Mouse (Mus musculus): ENCODE results near the gene Mpped2.

Mpped2 gene

DNA sequence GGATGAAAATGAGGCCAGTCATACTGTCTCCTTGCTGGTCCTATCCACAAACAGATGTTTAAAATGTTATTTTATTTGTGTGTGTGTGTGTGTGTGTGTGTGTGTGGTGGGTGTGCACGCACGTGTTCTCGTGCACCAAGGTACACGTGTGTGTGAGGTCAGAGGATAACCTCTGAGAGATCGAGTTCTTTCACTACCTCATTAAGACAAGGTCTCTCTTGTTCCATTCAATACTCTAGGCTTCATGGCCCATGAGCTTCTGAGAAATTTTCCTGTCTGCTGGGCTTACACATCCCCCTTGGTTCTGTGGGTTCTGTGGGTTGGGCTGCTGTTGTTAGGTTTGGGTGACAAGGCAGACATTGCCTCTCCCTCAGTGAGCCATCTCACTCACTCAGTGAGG lies 12.6 kb downstream of the Mpped2 start:
- CTCF ChIA-PET: no interaction called here

DNA sequence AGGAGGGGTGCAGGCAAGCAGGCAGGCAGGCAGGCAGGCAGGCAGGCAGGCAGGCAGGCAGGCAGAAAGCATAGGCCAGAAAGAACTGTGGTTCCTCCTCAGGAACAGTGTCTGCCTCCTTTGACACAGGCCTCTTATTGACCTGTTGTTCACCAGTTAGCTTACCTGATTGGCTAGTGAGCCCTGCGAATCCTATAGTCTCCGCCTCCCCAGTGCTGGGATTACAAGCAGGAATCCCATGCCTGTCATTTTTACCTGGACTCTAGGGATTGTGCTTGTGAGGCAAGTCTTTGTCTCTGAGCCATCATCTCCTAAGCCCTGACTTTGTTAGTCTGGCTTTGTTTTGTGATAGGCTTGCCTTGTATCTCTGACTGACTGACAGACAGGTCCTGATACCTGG lies 14.1 kb downstream of the Mpped2 start:
- CTCF ChIA-PET: no interaction called here

DNA sequence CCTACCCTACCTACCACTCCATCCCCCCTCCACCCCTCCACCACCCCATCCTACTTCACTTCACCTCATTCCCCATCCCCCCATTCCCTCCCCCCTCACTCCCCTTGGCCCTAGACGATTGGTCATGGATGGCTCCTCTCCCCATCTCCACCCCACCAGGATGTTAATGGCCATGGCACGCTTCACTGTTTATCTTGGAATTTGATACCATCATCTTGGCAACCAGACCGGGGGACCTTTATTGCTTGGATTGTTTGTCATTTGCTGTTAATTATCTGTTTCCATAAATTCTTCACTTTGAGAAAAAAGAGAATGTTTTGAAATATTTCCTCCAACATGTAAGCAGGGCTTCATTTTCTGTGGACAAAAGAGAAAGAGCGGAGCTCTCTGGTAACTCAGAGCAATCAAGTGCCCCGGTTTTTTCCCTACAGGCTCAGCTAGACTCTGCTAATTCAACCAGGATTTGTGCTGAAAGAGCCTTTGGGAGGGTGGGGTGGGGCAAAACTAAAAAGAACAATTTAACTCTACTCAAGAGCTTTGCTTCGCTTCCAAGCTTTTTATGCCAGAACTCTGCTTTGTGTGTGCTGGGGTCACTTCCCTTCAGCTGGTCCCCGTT lies 17.9 kb downstream of the Mpped2 start:
- CTCF ChIA-PET: no interaction called here

DNA sequence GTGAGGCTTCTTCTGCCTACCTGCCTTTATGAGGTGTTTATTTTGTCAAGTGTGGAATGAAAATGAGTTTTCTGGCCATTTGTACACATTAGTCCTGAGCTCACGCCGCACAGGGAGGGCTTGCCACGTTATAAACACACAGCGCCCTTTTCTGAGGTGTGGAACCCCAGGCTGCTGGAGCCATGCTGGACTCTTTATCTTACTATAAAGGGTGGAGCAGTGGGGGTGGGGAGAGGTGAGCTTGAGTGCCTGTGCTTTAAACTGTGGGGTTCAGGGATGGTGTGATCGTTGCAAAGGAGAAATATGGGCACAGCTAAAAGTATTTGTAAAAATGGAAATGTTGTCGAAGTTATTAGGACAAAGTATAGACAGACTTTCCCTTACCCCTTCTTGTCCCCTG lies 18.4 kb downstream of the Mpped2 start:
- CTCF ChIA-PET: no interaction called here

DNA sequence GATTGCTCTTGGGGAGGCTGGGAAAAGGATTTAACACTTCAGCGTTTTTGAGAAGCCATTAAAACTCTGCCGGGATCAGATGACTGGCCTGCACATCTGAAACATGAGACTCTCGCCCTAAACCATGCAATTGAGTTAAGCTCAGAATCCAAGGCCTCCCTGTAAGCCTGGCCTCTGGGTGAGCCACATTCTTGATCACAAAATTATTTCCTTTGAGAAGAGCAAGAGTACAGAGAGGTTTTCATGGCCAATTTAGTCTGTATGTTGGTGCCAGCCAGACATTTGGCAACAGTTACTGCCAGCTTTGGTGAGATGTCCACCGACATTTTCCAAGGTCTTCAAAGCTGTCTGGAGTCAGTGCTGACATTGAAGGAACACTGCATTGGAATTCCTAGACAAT lies 20.1 kb downstream of the Mpped2 start:
- CTCF ChIA-PET: no interaction called here

DNA sequence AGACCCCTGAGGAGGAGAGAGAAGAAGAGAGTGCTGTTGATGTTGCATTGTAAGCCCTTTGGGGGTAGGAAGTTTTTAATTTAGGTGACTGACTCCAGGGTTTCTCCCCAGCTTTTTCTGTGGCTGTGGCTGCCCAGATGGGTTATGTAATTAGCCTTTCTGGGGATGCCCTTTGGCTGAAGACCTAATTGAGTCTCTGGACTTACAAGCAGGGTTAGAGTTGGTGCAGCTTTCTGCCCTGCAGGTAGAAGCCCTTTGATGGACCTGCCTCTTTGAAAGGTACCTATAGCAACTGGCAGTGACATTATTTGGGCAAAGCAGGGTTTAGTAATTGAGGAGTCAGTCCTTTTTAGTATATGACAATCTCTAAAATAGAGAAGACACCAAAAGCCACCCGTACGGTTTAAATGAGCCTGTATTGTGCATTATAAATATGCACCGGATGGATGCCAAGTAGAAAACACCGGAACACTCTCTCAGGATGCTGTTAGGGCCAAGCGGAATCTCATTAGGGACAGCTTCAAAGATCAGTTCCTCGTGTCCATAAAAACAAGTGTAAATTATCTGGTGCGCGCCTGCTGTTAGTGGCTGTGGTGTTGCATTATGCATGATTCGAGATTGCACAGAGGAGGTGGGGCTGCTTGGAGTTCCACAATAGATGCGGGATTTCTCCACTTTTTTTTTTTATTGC lies 22.8 kb downstream of the Mpped2 start:
- CTCF ChIA-PET: no interaction called here

DNA sequence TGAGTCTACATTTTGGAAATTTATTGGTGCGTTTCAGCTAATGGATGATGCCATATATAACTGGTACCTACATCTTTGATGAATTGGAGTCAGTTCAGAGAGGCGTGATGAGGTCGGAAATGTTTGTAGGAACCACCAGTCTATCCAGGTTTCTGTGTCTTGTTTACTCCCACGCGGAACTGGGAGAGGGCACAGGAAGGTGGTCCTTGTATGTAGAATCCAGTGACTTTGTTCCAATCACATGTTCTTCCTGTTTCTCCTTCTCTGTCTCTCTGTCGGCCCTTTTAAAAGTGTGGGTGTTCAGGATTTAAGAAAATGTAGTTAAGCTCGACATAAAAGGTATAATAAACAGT lies 23.3 kb downstream of the Mpped2 start:
- CTCF ChIA-PET: no interaction called here

DNA sequence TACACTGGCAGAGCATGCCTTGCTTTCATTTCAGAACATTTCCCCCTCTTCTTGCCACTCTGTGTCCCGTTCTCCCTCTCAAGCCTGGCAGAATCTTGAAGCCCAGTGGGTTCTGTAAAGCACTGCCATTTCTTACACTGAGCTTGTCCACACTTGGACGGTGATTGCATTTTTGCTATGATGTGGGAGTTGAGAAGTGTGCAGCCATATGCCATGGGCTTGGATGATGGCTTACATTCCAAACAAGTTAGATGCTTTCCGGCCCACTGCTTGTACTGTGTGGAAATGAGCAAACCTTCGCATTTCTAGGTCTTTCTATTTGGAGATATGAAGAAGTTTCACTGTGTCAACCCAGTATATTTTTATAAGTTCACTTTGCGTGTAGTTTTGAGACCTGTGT lies 25.8 kb downstream of the Mpped2 start:
- CTCF ChIA-PET: no interaction called here

DNA sequence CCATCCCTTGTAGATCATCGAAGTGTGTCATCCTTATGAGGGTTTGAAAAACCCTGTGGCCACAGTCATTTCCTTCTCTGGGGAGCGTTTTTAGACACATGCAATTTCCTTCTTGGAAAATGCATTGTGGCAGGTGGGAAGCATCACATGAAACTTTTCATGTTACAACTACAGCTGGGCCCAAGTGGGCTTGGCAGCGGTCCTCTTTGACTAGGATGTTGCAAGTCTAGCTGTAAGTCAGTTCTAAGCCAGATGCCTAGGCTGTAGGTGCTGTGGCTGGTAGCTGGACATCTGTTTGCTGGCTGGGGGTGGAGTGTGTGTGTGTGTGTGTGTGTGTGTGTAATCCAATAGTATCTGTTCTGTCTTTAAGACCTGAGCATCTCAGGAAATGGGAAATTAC lies 26.4 kb downstream of the Mpped2 start:
- CTCF ChIA-PET: no interaction called here

DNA sequence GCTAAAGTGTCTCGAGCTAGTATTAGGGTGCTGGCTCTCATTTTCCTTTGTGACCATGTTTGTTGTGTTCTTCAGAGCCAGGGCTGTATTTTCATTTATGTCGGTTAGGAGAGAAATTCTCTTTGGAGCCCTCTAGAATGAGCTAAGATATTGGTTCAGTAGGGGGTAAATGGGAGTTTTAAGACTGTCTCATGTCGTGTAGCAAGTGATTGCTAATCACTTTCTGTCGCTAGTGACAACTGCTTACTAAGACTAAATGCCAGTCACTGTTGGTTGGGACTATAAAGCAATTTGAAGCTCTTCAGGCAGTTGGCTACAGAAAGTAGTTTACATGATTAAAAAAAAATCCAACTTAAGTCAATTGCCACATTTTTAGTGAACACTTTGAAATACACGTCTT lies 27.6 kb downstream of the Mpped2 start:
- CTCF ChIA-PET: no interaction called here

DNA sequence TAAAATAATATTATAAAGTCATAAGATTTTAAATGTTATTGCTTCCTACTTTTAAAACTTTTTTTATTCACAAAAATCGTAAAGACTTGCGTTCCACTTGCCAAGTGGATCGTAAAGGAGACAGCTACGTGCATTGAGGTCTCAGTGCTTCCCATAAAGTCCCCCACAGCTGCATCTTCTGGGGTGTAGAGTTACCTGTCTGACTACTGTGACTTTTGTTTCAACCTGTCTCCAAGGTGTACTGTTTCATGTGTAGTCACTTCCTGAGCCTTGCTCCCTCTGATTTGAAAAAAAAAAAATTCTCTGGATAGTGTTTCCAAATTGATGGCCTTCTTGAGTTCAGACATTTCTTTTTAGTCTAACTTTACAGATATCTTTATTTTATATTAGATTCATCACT lies 29.0 kb downstream of the Mpped2 start:
- CTCF ChIA-PET: no interaction called here

DNA sequence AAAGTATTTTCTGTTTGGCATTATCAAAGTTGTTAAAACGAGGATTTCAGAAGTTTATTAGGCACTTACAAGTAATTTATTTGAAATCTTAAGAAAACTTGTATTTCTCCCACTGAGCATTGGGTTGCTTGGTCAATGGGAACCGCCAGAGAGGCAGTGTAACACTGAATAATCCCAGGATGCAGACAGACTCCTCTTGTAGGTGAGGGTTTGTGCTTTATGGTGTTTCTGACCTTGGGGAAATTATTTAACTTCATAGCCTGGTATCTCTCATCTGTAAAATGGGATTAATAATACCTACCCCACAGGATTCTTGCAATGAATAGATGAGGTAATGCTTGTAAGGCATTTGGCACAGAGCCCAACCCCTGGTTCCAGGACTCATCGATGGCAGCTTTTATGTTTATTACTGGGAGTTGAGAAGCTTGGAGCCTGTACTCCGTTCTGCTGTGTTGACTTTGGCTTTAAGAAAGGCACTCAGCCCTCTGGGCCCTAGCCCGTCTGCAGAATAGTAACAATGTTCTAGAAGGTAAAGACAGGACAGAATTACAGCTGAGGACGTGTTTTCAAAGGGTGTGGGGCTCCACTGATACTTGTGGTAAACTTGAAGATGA lies 37.0 kb downstream of the Mpped2 start:
- CTCF ChIA-PET: no interaction called here

DNA sequence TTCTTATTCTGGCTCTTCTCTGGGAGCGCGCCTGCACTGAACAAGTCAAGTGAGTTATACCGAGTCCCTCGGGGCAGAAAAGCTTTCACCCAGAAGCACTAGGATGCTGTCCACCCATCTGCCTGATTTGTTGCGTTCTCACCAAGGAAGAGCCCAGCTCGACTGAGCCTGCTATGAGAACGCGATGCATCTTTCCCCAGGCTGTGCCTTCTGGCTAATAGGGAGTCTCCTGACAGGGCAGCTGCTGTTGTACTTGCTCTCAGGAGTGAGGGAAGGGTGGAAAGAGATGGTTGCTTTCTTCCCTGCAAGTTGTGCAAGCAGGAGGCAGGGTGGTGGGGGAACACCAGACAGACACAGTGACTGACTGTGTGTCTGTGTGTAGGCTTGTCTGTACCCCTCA lies 37.5 kb downstream of the Mpped2 start:
- CTCF ChIA-PET: no interaction called here

DNA sequence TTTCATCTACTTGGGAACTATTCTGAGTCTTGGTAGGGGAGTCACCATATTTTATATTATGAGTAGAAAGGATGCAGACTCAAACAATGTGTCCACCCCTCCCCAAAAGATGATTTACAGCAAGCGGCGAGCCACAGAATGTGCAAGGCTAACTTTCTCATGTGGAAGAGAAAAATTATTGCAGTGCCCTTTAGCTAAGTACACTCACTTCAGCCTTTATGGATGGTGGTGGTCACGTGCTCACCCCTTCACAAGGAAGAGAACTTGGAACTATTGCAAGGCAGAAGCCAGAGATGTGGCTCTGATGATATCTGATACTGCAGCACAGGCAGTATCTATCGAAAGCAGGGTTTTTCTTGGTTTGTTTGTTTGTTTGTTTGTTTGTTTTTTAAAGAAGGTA lies 38.4 kb downstream of the Mpped2 start:
- CTCF ChIA-PET: no interaction called here

DNA sequence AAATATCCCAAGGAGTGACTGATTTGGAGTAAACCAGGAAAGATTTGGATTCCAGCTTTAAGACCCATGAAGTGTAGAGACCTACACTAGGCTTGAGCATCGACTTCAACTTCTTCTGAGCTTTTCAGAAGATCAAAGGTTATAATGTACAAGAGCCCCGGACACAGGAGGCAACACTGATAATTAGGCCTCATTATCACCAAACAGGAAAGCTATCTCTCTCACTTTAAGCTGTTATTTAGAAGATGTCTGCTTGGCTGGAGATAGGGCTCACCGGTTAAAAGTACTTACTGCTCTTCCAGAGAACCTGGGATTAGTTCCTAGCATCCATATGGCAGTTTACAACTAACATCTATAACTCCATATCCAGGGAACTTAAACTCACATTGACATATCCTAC lies 39.1 kb downstream of the Mpped2 start:
- CTCF ChIA-PET: no interaction called here

DNA sequence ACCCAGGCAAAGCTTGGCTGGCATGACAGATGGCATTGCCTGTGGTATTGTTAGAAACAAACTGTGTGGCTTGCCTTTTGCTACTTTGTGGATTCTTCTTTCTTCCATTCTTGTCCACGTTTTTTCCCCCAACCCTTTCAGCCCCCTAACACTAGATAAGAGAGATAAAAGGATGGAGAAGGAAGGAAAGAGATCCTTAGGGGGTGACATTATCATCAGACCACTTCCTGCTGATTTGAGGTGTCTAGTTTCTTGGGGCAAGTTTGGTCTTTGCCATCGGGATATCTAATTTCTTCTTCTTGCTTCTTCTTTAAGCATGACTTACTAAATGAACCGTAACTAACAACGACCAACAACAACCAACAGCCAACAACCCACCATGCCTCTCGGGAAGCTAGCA lies 40.3 kb downstream of the Mpped2 start:
- CTCF ChIA-PET: no interaction called here

DNA sequence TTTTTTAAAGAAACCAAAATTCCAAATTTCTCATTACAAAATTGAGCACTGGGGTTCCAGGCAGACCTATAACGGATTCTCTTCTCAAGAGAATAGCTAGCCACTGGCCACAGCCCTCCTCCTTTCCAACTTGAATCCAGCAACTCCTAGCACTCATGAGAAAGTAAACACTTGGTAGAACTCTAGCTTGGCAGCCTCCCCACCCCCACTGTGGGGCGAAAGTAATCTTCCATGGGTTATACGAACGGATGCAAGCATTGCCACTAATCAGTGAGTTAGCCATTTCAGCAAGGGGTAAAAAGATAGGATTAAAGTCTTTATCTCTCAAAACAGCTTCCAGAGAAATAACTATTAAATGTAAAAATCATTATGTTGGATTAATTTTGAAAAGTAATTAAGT lies 40.9 kb downstream of the Mpped2 start:
- CTCF ChIA-PET: no interaction called here

DNA sequence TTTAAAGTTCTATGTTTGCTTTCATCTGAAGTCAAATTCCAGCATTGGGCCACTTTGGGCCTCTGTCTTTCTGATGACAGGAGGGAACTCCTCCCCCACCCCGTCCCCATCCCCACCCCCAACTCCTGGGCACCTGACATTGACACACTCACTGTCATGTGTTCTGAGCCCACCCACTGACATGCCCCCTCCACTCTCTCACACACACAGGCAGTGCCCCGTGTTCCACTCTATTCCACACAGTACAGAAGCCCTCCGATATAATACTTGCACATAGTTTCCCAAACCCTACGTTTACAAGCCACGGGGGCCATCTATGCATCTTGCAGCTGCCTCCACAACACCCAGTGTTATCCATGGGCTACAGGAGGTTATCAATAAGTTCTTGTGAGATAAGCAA lies 42.1 kb downstream of the Mpped2 start:
- CTCF ChIA-PET: no interaction called here

DNA sequence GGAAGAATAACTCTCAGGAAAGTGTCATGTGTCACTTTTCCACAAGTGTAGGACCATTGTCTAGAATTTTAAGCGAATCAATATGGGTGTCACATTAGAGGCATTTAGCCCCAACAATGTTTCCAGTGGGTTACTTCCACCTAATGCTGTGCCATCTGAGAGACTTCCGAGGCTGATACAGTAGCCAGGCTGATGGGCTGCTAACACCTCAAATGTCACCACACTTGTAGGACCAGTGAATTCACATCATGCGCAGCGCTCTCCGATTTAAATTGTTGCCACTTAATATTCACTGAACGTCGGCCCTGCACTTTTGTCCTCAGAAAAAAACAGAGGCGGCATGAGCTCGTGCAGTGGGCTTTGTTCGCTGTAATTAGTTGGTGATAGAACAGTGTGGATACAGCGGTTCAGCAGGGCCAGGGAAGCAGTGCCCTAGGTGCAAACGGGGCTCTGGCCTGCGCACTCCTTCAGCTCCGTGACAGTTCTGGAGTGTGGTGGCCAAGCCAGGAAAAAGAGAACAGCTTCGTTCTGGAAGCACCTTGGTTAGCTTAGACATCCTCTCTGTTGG lies 42.8 kb downstream of the Mpped2 start:
- CTCF ChIA-PET: no interaction called here

DNA sequence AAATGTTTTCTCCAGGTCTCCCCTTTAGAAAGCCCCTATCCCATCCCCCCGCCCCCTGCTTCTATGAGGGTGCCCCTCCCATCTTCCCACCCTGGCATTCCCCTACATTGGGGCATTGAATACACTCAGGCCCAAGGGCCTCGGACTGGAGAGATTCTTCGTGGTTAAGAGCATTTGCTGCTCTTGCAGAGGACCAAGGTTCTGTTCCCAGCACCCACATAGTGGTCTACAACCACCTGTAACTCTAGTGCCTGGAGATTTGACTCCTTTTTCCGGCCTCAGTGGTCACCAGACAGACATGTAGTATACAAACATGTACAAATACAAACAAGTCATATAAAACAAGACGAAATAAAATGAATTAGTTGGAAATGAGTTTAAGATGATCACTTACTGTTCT lies 45.9 kb downstream of the Mpped2 start:
- CTCF ChIA-PET: no interaction called here

DNA sequence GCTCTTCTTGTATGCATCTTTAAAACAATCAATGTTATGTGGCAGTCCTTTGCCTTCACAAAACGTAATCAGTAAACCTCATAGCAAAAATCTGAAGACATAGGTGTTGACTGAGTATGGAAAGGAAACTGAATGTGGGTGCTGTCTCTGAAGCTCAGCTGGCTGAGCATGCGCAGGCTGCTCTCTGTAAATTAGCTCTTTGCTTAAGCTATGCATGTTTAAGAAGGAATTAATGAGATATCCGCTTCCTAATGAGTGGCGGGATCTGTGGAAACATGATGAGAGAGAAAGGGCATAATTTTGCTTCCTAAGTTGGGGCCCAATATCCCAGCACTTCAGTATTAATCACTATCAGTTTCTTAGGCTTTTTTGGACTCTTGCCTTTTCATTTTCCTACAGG lies 51.0 kb downstream of the Mpped2 start:
- CTCF ChIA-PET: no interaction called here

DNA sequence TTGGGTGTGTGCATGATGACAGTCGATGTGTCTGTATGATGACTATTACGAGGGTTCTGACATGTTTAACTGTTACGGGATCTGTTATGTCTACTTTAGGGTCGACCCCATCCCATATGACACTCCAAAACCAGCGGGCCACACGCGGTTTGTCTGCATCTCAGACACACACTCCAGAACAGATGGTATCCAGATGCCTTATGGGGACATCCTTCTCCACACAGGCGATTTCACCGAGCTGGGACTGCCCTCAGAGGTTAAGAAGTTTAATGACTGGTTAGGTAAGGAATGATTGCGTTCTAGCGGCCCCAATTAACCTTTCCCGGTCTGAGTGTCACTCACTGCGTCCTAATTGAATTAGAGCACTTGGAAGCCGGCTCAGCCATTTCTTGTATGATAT lies 51.5 kb downstream of the Mpped2 start:
- CTCF ChIA-PET: no interaction called here

DNA sequence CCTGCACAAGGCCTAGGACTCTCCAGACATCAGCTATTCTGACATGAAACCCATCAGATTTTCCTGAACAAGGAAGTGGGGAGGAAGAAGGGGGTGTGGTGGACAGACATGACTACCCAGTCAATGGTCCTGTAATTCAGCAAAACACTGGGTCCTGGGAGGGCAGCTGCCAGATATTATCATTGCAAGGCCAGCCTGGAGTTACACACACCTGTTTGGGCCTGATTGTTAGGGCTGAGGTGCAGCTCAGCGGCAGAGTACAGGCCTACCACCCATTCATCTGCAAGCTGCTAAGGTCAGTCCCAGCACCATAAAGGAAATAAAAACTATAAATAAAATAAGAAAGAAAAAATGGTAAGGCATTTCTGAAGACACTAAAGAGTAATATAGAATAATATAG lies 52.3 kb downstream of the Mpped2 start:
- CTCF ChIA-PET: no interaction called here

DNA sequence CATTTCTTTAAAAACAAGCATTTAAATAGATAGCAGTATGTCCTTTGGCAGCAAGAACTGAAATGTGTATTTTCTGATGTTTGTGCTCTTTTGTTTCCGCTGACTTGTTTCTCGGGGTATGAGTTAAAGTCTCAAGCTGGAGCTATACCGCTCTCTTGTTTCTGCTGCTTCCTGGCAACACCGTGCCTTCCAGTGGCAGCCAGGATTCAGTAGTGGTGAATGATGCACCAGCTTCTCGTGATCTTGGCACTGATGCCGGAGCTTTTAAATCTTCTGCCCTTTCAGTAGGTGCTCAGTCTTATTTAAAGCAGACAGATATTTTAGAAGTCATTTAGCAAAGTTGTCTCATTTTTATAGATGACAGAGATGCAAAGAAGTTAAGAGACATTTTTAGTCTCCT lies 53.1 kb downstream of the Mpped2 start:
- CTCF ChIA-PET: no interaction called here

All from spleen, embryonic (tissue).